Mouse (Mus musculus) left cerebral cortex, adult 8-10 months (tissue): Measurements from ENCODE around the gene Nfkbib. TPM values are rescaled to one million over a fixed set of nuclear protein-coding genes. Genes with fewer than 3 reads are reported as not detected.

Experiments used
- DNase-seq, 2 experiments: peaks; one replicate each; pipeline ENCODE4 v3.0.0; 2022; ENCODE audit warnings: low spot score in 2 of 2
- total RNA-seq, 4 experiments: library from RNA; stranded (reverse); gene quantifications; 2 replicates each; pipeline ENCODE4 v1.2.4; 2022

Nfkbib gene
- total RNA-seq, 4 experiments from 2014 or later = 32.2 to 34.7 (median 33.3) TPM

DNA sequence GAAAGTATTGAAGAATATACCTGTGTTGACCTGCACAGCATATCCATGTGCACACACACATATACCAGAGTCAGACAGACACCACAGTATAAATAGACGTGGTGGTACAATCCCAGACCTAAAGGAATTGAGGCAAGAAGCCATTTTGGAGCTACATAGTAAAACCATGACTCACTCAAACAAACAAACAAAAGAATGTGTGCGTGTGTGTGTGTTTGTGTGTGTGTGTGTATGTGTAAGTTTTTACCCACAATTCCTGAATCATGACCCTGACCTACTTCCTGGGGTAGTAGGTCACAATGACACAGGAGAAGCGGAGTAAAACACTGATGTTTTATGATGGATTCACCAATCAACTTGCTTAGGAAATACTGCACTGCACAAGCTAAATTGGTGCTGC lies 34.1 kb upstream of the Nfkbib start:
- no peak for DNase-seq

DNA sequence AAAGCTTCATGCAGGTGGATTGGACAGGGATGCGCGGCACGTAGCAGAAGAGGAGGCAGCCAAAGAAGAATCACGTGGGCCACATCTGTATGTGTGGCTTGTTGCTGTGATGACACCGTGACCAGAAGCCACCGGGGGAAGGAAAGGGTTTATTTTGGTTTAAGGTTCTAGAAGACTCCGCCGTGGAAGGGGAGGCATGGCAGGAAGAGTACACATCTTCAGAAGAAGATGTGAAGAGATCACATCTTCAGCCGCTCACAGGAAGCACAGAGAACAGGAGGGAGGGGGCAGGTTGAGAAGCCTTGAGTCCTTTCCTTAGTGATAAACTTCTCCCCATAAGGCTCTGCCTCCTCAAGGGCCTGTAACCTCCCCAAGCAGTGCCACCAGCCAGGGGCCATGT lies 32.7 kb upstream of the Nfkbib start:
- no peak for DNase-seq

DNA sequence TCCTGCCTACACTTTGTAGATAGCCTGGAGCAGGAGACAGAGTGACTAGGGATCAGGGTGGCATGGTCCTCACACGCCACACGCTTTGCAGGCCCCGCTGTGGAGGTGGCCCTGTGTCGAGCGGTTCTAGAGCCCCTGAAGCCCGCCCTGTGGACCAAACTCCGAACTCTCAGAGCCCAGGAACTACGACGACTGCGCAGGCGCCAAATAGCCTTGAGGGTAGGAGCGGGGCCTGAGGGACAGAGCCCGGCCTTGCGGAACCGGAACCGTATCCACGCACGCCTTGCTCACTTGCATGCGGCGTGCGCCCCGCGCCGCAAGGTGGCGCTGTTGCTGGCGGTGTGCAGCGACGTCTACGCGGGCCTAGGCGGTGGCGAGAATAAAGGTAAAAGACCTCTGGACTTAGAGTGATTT lies 29.3 kb upstream of the Nfkbib start:
- peak; percentile 57 to 63 for DNase-seq

DNA sequence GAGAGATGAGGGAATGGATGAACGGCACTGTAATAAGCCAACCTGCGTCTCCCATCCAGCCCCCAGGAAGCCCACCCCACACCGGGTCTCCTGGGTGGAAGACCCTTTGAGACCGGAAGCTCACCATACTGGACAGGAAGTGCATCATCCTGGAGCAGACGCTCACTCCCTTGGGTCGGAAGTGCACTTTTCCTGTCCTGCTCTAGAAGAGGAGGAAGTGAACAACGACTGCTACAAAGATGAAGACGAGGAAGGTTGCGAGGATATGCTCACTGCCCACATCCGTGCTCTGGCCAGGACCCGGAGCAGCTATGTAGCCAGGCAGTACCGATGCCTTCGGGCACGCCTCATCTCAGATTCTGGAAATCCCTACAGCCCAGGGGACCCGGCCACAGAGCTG lies 28.5 kb upstream of the Nfkbib start:
- no peak for DNase-seq

DNA sequence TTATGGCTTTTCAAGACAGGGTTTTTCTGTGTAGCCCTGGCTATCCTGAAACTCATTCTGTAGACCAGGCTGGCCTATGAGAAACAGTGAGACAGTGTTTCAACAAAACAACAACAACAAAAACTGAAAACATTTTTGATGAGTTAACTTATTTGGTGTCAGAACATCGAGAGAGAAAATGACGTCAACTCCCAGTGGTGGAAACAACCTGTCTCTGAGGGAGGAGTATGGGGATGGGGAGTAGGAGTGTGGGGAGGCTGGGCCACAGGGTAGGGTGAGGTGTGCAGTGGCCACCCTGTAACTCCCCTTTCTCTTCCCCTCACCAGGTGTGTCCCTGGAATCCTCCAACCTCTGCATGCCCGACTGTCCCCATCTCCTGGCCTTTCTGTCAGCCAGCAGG lies 27.2 kb upstream of the Nfkbib start:
- no peak for DNase-seq

DNA sequence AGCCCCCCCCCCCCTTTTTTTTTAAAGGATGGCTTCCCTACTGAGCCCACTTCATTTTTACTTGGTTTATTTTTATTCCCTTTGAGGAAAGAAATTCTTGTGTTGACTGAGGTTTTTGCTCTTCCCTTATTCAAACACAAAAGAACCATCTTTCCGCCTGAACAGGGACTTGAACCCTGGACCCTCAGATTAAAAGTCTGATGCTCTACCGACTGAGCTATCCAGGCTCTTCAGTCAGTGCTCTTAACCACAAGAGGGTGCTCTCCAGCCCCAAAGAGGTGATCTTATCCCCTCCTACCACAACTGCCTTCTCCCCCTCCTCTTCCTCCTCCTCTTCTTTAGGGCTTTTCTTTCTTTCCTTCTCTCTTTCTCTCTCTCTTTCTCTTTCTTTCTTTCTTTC lies 26.5 kb upstream of the Nfkbib start:
- DNase-seq = no peak

DNA sequence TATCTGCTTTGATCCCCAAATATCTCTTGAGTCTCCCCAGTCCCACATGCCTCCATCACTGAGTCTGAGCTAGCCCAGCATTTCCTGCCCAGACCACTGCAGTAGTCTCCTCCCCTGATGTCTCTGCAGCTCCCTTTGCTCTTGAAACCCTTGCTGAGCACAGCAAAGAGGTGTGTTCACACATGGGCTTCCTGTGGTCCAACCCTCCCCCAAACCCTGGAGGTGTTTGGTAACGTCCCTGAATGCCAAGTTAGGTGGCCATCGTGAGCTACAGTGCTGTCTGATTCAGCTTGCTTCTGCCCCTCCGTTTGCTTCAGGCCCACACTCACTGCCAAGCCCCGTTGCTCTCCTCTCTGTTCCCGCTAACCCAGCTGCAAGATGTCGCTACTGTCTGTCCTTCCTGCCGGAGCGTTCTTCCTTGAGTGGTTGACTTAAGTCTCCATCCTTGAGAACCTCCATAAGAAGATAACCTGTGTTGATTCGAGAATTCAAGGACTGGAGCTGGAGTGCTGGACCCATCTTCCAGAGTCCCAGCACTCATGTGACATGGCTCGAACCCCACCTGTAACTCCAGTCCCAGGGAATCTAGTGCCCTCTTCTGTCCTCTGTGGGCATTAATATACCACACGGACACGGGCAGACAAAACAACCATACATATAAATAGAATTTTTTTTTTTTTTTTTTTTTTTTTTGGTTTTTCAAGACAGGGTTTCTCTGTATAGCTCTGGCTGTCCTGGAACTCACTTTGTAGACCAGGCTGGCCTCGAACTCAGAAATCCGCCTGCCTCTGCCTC lies 25.3 kb upstream of the Nfkbib start:
- DNase-seq = no peak

DNA sequence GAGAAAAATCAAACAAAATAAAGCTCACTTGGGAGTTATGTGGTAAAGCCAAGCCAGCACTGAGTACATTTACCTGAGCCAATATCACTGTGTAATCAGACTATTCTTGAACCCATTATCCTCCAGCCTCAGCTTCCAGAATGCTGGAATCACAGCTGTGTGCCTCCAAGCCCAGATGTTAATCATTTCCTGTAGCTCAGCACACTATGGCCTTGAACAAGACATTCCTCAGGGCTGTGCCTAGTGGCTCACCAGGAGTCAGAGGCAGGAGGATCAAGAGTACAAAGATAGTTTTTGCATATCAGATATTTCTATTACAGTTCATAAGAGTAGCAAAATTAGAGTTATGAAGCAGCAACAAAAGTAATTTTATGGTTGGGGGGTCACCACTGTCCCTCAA lies 24.4 kb upstream of the Nfkbib start:
- DNase-seq = no peak

DNA sequence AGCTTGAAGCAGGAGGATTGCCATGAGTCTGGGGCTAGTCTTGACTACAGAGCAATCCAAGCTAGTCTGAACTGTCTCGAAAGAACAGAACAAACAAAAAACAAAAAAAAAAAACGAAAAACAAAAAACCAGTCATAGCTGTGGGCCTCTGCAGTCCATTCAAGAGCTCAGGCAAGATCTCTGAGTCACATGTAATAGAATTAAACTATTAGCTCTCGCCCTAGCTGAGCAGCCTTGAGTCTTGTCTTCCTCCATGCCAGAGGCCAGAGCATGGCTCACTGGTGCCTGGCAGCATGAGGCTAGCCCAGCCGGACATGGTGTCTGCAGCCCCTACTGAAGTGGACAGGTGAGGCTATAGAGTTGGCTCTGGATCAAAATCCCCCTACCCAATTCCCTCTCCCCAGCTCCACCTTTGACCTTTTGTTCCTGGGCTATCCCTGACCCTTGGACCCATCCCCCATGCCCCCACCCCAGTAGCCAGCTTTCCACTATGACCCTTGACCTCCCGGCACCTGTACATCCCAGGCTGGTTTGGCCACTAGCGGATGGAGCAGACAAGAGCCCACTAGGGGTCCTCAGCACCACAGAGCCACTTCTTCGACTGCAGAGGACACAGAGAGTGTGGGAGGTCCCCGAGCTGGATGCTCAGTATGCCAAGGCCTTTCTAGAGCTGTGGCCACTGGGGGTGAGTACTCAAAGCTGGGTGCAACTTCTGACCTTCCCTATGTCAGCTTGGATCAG lies 22.9 kb upstream of the Nfkbib start:
- no peak for DNase-seq

DNA sequence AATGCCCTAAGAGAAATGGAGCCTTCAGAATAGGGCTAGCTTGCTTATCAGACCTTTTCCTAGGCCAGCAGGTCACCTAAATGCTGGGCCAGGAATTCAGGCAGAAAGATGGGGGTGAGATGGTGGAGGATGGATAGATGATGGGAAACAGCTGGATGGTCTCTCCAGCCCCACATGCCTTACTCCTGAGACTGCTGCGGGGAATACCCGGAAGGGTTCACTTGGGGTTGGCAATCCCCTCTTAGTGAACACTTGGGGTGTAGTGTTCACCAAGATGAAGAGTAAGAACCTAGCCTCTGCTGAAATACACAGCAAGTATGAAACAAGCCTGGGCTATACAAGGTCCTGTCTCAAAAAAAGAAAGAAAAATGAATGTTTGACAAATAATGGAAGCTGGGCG lies 21.9 kb upstream of the Nfkbib start:
- no peak for DNase-seq

DNA sequence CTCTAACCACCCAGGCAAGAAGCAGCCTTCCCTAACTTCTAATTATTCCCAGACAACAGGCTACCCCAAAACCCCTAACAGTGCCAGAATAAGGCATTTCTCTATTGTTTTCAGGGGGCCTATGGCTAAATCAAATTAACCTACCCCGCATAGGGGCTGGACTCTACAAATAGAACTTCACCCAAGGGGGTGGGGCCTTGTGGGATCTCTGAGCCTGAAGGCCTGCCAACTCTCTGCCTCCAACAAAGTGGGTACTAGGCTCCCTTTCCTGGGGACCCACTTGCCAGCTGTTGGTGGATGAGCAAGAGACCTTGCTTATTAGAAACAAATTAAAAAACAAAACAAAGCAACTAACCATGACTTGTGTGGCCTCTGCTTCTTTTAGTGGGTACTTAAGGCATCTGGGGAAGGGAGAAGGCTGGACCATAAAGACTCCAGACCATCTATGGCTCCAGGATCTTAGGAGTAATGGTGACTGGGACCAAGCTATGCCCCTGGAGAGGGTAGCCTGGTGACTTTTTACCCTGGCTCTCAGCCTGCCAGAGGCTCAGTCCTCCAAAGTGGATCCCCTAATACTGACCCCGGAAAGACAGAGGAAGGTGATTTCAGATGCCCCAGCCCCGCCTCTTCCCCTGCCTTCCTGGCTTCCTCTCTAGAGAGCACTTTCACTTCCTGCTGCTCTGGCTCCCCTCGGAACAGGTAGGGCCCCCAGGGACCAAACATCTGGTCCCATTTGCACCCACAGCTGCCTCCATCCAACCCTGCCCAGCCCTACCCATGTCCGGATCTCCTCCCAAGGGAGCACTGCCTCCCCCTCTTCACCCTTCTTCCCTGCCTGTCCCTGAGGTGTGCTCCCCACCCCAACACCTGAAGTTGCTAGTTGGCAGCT lies 21.2 kb upstream of the Nfkbib start, which contains the start of gene Rinl:
Rinl (plus strand) TSS at position 663 of the 889 bp plus-strand sequence.
- no peak for DNase-seq

DNA sequence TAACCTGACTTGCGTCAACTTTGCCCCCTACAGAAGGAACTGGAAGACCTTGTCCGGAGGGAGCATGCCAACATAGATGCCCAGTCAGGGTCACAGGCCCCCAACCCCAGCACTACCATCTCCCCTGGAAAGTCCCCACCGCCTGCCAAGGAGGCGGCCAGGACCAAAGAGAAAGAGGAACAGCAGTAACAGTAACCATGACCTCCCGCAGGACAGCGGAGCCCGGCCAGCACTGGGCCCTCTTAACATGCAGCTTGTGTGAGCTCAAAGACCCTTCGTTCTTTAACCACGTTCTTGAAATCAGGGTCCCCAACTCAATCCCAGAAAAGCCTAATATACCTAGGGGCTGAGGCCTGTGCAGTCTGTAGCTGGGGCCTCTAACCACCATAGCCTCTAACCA lies 20.6 kb upstream of the Nfkbib start:
- no peak for DNase-seq

DNA sequence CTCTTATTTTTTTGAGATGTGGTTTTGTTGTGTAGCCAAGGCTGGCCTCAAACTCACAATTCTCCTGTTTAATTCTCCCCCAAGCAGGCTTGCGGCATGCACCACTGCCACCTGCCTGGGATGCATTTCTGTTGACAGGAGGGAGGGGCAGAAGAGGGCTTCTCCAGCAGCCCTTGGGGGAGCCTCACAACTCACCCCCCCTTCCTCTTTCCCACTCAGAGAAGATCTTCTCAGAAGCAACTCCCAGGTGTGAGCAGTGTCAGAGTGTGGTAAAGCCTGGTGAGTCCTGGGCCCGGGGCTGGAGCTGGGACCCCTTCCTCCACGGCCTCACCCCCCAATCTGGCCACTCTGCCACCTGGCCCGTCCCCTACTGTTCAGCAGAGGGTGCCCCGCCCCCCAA lies 17.8 kb upstream of the Nfkbib start:
- no peak for DNase-seq

DNA sequence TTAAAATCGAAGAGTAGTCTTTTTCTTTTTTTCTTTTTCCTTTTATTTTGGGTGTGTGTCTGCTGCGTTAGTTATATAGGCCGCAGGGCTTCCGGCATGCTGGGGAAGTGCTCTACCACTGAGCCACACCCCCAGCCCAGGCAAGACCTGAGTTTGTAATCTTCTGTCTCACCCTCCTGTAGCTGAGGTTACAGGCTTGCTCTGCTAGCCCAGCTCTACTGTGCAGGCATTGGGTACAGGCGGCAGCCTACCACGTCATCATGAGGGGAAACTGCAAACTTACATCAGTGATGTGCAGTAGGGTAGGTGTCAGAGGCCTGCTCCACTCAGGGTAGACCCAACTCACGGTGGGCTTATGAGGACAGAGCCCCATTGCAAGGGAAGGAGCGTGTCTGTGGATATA lies 13.9 kb upstream of the Nfkbib start:
- no peak for DNase-seq

DNA sequence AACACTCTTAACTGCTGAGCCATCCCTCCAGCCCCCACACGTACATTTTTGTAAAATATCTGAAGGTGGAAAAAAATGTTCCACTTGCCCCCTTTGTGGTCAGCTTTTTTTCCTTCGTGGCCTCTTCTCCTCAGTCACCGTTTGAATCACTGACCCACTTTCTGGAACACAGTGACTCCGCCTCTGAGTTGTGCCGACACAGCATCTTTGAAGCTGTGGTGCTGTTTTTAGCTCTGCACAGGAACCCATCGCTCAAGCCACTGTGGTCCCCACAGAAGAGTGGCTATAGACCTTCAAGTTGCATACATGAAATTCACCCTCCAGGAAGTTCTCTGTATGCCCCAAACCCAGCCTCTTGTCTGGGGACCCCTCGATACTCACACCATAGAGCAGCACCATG lies 13.5 kb upstream of the Nfkbib start:
- no peak for DNase-seq

DNA sequence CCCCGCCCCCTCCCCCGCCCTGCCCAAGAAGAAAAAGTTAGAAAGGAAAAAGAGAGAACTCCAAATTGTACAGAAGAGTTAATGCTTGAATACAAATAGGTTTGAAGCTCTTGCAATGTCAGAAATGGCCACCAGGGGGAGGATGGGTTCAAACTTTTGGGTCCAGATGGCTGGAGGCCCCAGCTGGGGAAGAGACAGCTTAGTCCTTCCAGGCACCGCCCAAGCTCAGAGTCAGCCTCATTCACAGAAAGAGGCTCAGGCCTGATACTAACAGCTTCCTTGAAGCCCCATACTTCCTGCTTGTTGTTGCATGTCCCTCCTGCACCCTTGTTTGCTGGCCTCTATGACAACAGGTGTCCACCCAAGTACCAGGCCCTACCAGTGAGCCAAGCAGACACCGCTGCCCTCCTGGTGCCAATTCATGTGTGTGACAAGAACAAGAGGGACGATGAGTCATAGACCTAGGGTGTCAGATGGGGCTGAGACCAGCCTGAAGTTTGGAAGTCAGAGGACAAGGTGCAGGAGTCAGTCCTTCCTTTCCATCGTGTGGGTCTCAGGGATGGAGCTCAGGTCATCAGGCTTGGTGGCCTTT lies 12.9 kb upstream of the Nfkbib start:
- peak; percentile 79 to 84 for DNase-seq

DNA sequence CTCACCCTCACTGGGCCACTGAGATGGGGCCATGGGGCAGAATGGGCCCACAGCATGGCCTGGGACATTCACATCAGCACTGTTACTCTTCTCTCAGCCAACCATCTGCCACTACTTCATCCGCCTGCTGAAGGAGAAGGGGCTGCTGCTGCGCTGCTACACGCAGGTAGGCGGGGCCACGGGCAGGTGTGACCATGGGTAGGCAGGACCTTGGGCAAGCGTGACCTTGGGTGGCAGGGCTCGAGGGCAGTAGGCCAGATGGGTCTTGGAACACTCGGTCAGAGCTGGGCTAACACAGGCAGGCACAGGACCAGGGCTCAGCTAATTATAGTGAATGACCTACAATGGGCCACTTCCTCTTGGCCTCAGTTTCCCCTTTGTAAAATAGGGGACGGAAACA lies 11.5 kb upstream of the Nfkbib start:
- no peak for DNase-seq

DNA sequence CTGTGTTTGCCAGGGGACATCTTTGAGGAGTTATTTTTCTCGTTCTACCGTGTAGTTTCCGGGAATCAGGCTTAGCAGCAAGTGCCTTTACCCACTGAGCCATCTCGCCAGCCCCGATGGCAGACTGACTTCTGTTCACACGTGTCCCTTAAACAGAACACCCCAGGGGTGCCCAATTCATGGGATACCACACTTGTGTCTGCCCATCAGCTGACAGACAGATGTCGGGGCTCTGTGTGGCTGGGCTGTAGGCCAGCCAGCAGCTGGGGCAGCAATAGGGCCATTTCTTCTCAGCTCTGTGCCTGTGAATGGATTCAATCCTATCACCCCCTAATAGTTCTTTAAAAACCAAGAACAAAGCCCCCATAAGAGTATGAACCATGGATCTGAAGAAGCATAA lies 7.8 kb upstream of the Nfkbib start:
- DNase-seq = no peak

DNA sequence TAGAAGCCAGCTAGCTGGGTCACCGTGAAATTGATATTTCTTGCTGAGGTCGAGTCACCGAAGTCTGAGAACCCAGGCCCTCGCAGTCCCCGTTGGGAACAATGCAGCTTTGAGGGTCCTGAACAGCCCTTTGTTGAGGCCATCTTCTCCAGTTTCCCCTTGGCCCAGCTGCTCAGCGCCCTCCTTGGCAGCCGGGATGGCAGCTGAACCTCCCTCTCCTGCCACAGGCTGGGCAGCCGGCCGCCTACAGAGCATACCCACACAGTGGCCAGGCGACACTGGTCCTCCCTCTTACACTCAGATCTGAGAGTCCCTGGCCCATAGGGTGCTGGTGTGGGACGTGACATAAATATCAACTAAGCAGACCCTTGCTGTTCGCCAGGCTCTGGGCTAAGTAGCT lies 6.9 kb upstream of the Nfkbib start:
- DNase-seq = no peak

DNA sequence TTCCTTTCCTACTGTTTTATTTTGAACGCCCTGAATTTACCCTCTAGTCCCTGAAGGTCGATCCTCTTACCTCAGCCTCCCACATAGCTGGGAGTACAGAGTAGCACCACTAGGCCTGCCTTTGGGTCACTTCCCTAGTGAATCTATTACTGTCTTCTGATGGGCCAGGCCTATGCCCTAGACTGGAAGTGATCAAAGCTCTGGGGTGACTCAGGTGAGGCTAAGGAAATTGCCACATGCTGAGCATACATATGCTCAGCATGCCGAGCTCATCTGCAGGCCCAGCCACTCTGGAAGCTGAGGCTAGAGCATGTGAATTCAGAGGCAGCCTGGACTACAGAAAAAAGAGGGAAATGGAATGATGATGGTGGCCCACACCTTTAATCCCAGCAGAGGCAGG lies 5.9 kb upstream of the Nfkbib start:
- no peak for DNase-seq

DNA sequence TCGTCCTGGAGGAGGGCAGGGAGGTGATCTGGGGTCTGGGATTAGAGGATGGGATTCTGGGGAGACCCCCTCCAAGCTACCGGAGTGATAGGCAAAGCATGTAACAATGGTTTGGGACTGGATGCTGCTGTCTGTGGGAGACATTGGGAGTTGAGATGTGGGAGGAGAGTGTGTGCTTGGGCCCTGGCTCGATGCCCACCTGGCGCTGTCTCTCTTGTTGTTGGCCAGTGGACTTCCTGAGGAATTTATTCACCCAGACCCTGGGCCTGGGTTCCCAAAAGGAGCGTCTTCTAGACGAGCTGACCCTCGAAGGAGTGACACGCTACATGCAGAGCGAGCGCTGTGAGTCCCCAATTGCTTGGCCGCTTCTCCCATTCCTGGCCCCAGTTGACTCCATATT lies 4.6 kb upstream of the Nfkbib start:
- DNase-seq = no peak

DNA sequence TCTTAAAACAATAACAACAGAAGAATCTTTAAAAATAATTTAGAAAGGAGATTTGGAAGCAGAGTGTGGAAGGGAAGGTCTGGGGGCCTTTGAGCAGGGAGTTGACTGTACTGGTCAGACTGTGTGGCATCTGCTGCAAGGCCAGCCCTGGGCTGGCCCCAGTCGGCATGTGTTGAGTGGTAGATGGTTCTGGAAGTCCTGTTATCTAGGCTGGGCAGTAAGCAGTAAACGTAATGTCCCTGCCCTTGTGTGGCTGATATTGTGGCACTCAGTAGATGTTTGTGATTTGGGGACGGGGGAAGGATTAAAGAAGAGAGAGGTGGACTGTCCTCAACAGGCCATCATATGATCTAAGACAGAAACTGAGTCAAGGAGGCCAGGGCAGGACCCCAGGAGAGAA lies 3.0 kb upstream of the Nfkbib start:
- no peak for DNase-seq
